Mouse (Mus musculus) urinary bladder, postnatal 25 days (tissue): ENCODE measurements around the gene Rnf168.
"Not testable (repeated sequence)": the region's sequence is repeated elsewhere in the genome, so short reads cannot be mapped to it uniquely, and the experiment has no call there.

Experiments
- DNase-seq: peaks from one replicate; pipeline ENCODE4 v3.0.0; 2022; ENCODE audit warnings: low spot score

Rnf168 gene

DNA sequence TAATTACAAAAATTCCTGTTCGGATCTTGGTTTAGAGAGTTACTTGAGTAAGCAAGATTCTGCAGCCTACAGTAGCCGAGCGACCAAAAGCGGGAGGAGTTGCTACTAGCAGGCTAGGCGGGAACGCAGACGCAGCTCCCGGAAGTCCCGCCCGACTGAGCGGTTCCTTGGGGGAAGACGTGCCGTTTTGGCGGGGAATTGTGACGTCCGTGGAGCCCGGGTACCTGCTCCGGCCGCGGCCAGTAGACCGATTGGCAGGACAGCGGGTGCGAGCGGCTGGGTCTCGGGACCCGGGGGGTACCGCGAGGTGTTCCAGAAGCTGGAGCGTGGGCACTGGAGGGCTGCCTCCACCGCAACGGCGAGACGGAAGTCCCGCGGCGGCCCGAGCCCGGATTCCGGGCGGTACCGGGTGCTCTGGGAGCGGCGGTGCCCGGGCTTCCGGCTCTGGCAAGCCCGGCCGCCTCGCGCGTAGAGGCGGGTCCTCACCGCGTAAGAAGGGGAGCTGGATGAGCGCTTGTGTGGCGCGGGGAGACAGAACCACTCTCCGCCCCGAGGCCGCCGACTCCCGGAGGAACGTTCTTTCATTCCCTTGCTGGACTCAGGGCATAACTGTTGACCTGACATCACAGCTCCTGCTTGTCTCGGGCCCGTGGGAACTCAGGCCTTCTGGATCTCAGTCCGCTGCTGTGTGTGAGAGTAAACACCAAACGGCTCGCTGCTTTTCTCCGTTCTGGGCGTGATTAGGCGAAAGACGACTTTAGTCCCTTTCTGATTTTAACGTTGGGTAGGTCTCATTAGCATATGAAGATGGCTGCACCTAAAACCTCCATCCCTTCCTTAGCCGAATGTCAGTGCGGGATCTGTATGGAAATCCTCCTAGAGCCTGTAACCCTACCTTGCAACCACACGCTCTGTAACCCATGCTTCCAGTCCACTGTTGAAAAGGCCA is at the start of gene Rnf168:
TSS of gene Rnf168 (plus strand) at position 152 of the 949 bp plus-strand sequence.
- peak; percentile 87 for DNase-seq

DNA sequence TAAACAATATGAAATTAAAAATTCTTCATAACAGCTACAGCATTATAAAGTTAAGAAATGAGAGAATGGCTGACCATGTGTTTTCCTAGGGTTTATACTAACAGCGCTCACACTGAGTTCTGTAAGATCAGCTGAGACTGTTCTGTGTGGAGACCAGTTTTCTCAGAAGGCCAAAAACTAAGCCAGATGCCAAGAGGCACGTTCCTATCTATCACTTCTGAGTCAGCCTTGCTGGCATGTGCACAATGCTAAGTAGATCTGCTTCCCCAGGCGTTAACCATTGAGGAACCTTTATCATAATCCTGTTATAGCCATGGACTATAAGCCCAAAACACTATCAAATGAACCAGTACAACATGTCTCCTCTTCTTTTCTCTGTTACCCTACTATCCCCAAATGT is 45.2 kb upstream of the Rnf168 start:
- not testable (repeated sequence) for DNase-seq

GRCm38 (mm10) chr16:32237930-32238680 is 39.2 kb upstream of the Rnf168 start:
- DNase-seq: no peak

DNA sequence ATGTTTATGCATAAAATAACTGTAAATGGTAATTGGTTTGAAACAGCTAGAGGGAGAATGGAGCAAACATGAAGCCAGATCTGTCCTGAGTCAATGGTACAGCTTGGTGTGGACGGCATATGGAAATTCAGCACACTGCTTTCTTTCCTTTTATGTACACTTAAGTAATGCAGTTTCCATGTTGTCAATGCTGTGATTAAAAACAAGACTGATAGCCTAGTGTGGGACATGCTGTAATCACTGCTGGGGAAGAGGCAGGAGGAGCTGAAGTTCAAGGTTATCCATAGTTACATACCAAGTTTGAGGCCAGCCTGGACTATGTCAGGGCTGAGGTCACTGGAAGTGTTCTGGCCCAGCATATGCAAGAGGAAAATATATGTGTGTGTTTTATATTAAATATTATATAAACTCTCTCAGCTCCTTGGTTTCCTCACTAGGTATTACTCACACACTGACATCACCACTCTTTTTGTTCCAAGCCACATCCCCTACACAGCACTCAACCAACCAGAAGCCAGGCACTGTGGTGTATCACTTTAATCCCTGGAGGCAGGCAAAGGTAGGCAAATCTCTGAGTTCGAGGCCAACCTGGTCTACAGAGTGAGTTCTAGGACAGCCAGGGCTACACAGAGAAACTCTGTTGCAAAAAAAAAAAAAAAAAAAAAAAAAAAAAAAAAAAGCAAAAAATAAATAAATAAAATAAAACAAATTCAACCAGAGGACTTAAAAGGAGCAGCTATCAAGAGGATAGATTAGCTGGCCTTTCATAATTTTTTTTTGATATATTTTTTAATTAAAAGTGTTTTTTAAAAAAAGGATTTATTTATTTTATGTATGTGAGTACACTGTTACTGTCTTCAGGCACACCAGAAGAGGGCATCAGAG is 37.6 kb upstream of the Rnf168 start:
- DNase-seq: no peak

GRCm38 (mm10) chr16:32243901-32244300 is 33.4 kb upstream of the Rnf168 start:
- DNase-seq: no peak

GRCm38 (mm10) chr16:32246351-32246791 is 30.9 kb upstream of the Rnf168 start:
- DNase-seq: peak; percentile 43

DNA sequence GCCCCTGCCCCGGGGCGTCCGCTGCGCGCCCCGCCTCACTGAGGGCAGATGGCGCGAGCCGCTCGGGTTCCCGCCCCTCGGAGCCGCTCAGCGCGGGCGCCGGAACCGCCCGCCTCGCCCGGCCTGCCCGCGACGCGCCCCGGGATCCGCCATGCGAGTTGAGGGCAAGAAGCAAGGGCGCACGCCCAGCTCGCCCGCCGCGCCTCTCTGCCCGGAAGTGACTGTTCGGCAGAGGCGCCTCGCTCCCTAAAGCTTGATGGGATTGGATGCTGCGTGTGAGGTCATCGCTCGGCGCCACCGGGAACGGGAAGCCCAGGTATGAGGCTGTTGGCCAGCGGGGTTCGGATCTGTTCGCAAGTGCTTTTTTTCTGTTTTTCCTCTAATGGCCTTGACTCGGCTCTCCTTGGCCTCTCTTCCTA is 30.3 kb upstream of the Rnf168 start, which contains the start of the genes Fbxo45 and Wdr53:
TSS of gene Fbxo45 (minus strand) at position 207 of the 419 bp plus-strand sequence.
TSS of gene Wdr53 (plus strand) at position 276 of the 419 bp plus-strand sequence.
- peak; percentile 91 for DNase-seq

- DNase-seq: not testable (repeated sequence)
Observed at GRCm38 (mm10) chr16:32264225-32264624, 13.0 kb upstream of the Rnf168 start.

- DNase-seq: no peak
Observed at GRCm38 (mm10) chr16:32271291-32271690, 6.0 kb upstream of the Rnf168 start, which contains the start of gene Smco1. TSS of gene Smco1 (plus strand) at chr16:32271468.

- no peak for DNase-seq
Observed at GRCm38 (mm10) chr16:32273338-32273737, 3.9 kb upstream of the Rnf168 start.

- no peak for DNase-seq
Observed at GRCm38 (mm10) chr16:32275041-32275440, 2.2 kb upstream of the Rnf168 start.

DNA sequence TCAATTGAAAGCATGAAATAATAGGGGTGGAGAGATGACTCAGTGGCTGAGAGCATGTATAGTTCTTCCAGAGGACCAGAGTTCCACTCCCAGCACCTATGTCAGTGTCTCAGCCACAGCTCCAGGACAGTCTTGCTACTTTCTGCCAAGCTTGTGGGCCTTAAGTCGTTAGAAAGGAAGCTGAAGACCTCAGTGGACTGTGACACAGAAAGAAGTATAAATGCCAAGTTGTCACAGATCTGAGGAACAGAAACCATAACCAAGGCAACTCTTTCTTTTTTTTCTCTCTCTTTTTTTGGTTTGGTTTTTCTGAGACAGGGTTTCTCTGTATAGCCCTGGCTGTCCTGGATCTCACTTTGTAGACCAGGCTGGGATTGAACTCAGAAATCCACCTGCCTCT is 1.4 kb upstream of the Rnf168 start:
- DNase-seq: no peak

DNA sequence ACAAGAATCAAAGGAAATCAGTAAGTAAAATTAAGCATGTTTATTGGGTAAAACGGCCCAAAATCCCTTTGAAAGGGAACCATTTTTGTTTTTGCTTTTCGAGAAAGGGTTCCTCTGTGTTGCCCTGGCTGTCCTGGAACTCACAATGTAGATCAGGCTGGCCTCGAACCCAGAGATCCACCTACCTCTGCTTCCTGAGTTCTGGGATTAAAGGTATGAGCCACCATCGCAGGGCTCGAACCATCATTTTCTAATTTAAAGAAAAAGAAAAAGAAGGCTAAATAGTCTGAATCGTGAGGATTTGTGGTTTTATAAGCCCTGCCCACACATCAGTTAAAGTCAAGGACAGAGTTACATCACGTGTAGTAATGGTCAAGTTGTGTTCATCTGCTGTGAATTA is 1.1 kb downstream of the Rnf168 start:
- no peak for DNase-seq

DNA sequence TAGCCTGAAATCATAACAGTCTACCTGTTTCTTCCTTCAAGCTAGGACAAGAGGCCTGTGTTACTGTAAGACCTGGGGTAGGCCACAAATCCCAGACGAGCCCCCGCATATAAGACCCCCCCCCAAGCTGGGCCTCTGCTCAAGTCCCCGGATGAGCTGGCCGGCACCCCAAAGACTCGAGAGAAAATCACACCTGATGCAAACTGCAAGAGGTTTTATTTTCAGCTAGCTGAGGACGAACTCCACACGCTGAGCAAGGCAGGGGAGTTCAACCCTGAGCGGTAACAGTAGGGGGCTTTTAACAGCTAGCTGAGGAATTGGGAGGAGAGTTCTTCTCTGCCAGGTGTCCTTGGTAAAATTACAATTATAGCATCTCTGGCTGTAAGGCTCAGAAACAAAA is 3.0 kb downstream of the Rnf168 start:
- DNase-seq: no peak

- DNase-seq: no peak
Observed at GRCm38 (mm10) chr16:32282608-32283007, 5.3 kb downstream of the Rnf168 start.

DNA sequence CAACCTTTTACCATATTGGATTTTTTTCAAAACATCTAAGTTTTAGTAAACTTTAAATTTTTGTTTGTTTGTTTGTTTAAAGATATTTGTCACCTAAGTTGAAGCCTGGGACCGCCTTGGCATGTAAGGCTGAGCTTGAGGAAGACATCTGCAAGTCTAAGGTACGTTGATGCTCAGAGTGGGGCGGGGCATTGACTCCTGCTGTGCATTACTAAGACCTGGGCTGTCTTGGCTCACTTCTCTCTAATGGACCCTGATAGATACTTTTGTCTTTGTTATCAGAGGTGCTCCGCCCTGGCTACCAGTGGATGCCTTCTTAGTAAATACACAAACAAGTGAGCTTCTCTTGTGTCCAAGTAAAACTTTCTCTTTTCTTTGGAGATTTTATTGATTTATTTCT is 14.6 kb downstream of the Rnf168 start:
- DNase-seq: no peak

- not testable (repeated sequence) for DNase-seq
Observed at GRCm38 (mm10) chr16:32299617-32300016, 22.4 kb downstream of the Rnf168 start.

DNA sequence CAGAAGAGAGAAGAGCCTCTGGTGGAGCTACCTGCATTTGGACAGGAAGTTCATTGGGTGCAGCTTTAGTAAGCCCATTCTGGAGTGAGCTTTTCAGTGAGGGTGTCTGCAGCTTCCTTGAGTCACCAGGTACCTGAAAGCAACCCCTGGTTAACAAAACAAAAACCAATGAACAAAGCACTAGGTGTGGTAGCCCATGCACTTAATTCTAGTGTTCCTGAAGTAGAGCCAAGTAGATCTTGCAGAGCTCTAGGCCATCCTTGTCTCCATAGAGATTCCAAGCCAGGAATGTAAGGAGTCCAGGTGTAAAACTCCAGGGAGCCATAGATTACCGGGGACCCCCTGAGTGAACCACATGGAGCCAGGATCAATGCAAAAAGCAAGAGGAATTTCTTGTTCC is 25.8 kb downstream of the Rnf168 start:
- no peak for DNase-seq

GRCm38 (mm10) chr16:32303886-32304285 is 26.6 kb downstream of the Rnf168 start:
- no peak for DNase-seq

- DNase-seq: no peak
Observed at GRCm38 (mm10) chr16:32311970-32312369, 34.7 kb downstream of the Rnf168 start.

- no peak for DNase-seq
Observed at GRCm38 (mm10) chr16:32312386-32312785, 35.1 kb downstream of the Rnf168 start.

DNA sequence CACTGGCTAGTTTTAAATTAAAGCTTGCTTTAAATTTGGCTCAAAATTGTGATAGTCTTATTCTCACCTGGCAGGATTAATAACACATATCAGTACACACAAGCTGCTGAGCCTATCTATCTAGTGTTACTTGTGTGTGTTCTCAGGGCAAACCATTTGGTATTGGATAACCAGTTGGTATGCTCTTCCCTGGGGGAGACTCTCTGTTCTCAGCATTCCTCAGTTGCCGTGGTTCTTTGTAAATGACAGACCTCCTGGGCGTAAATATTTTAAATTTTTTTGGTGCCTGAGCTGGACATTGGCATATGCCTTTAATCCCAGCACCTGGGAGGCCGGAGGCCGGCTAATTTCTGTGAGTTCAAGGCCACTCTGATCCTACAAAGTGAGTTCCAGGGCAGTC is 35.6 kb downstream of the Rnf168 start:
- DNase-seq: no peak
